In genomic region chr5:98498317-98498716, GRCm38 (mm10) we compare ENCODE assay signal across 25 mouse cellular contexts. TPM values are rescaled to one million over a fixed set of nuclear protein-coding genes. Genes with fewer than 3 reads are reported as not detected.
"Had no signal": no experiment of that assay in that cellular context is flagged by ENCODE, and none has a peak within 500 bp of the region (broad histone marks: within the 10 kb centered on the region; RNA-seq: fewer than 3 reads in every experiment).

No protein-coding gene starts in this region.

- H3K4me2 ChIP-seq: neural tube, embryonic 12.5 days; neural tube, embryonic 13.5 days; neural tube, embryonic 15.5 days; stomach, embryonic 15.5 days had no signal

- H3K9ac ChIP-seq: neural tube, embryonic 12.5 days; neural tube, embryonic 13.5 days; neural tube, embryonic 15.5 days; stomach, embryonic 15.5 days had no signal

- H3K27ac ChIP-seq: neural tube, embryonic 12.5 days; neural tube, embryonic 13.5 days; neural tube, embryonic 15.5 days; stomach, embryonic 15.5 days; stomach, postnatal 0 days had no signal

- H3K27me3 ChIP-seq: neural tube, embryonic 12.5 days; neural tube, embryonic 13.5 days; neural tube, embryonic 15.5 days; stomach, embryonic 15.5 days had no signal

- H3K9me3 ChIP-seq: neural tube, embryonic 12.5 days; neural tube, embryonic 13.5 days; neural tube, embryonic 15.5 days; stomach, embryonic 15.5 days had no signal

- H3K36me3 ChIP-seq: neural tube, embryonic 12.5 days; neural tube, embryonic 13.5 days; neural tube, embryonic 15.5 days; stomach, embryonic 15.5 days had no signal

- DNase-seq: retina, postnatal 1 day; right cerebral cortex, postnatal 14 days; right cerebral cortex, postnatal 25 days; right cerebral cortex, postnatal 4 days; spleen, adult 18-20 months; thymus, adult 18-20 months; thymus, adult 2 months; thymus, postnatal 14 days; thymus, postnatal 25 days; thymus, postnatal 36 days; thymus, postnatal 4 days had no signal

- H3K4me3 ChIP-seq: neural tube, embryonic 12.5 days; neural tube, embryonic 13.5 days; neural tube, embryonic 15.5 days; stomach, embryonic 15.5 days had no signal

- H3K4me1 ChIP-seq: neural tube, embryonic 12.5 days; neural tube, embryonic 13.5 days; neural tube, embryonic 15.5 days; stomach, embryonic 15.5 days had no signal

RNA-seq across cellular contexts. Expression of gene Gm11111, which starts 54.2 kb away (rescaled TPM):
- total RNA-seq: neutrophil, adult 5-6 weeks had no signal
- polyA plus RNA-seq: neural tube, embryonic 12.5 days; neural tube, embryonic 13.5 days; neural tube, embryonic 14.5 days; neural tube, embryonic 15.5 days; small intestine, adult 2 months; spleen, adult 2 months; stomach, embryonic 14.5 days; stomach, embryonic 15.5 days; stomach, embryonic 16.5 days; stomach, postnatal 0 days; testis, adult 2 months; thymus, adult 2 months; thymus, postnatal 0 days; urinary bladder, adult 2 months had no signal
